Mouse (Mus musculus) small intestine, adult 2 months (tissue): ENCODE measurements around the gene Eif4a3.

Experiments
- CTCF ChIP-seq: fragments of 200-500 bp; IDR thresholded peaks from 2 replicates; pipeline ENCODE4 v1.5.1; 2012; ENCODE audit warnings: low read depth, mild to moderate bottlenecking, control low read depth, inconsistent platforms, low read length, moderate library complexity, mixed read lengths; ENCODE audit not compliant: insufficient replicate concordance, insufficient read length; ENCODE audit errors: extremely low read depth
- POLR2A ChIP-seq: fragments of 200-500 bp; IDR thresholded peaks from 2 replicates; pipeline ENCODE4 v1.6.1; 2012; ENCODE audit warnings: low read depth, mild to moderate bottlenecking, control low read depth, inconsistent platforms, low read length, moderate library complexity

DNA sequence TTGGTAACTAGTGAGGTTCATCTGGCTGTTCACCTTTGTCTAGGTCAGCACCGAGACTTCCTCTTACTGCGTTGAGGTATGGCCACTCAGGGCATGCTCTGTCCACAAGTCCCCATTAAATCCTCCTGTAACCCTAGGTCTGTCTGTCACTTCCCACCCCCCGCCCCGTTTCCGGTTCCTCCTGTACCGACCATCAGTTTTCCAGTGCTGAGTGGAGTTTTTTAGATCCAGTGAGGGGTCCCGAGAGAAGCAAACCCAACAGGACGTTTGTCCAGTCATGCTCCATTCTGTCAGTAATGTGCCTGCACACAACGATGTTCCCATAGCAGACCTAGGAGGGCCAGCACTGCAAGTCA, 41.7 kb downstream of the Eif4a3 start:
- TF ChIP-seq POLR2A (no peak), CTCF (no peak)
